Mouse (Mus musculus) hindbrain, embryonic 14.5 days (tissue): ENCODE data around the gene Csgalnact2. TPM values are rescaled to one million over a fixed set of nuclear protein-coding genes. Genes with fewer than 3 reads are reported as not detected.
A peak's percentile ranks its signal among the peaks of the same experiment; 100 is the strongest.

Experiments
- ATAC-seq: fragments of 200-750 bp; cut with Nextera tagmentation; 2 replicates; pipeline ENCODE4 v1.8.0; 2017; ENCODE audit warnings: moderate number of reproducible peaks, mild to moderate bottlenecking, moderate TSS enrichment, moderate library complexity; ENCODE audit not compliant: low FRiP score
- DNase-seq: peaks from one replicate; pipeline ENCODE4 v3.0.0-alpha.2; 2015; ENCODE audit warnings: low spot score
- H3K27ac ChIP-seq: fragments of 300-500 bp; sonication (generic); 2 replicates; pipeline ENCODE4 v1.5.1; 2014; ENCODE audit warnings: mild to moderate bottlenecking, moderate library complexity
- H3K27me3 ChIP-seq: fragments of 300-500 bp; sonication (generic); 2 replicates; pipeline ENCODE4 v1.6.1; 2014; ENCODE audit warnings: mild to moderate bottlenecking, low read length, mixed read lengths; ENCODE audit not compliant: control insufficient read depth, insufficient read depth
- H3K36me3 ChIP-seq: fragments of 300-500 bp; sonication (generic); replicated peaks from 2 replicates; pipeline ENCODE4 v1.6.1; 2014; ENCODE audit not compliant: control insufficient read depth, insufficient read depth
- H3K4me1 ChIP-seq: fragments of 300-500 bp; sonication (generic); replicated peaks from 2 replicates; pipeline ENCODE4 v1.6.1; 2014; ENCODE audit warnings: antibody characterized with exemption, low read length, mixed read lengths; ENCODE audit not compliant: control insufficient read depth, insufficient read depth
- H3K4me2 ChIP-seq: fragments of 300-500 bp; sonication (generic); replicated peaks from 2 replicates; pipeline ENCODE4 v1.6.1; 2014; ENCODE audit warnings: mild to moderate bottlenecking, moderate library complexity
- H3K4me3 ChIP-seq: fragments of 300-500 bp; sonication (generic); replicated peaks from 2 replicates; pipeline ENCODE4 v1.5.1; 2014; ENCODE audit warnings: mild to moderate bottlenecking, low read length
- H3K9ac ChIP-seq: fragments of 300-500 bp; sonication (generic); 2 replicates; pipeline ENCODE4 v1.6.1; 2014
- H3K9me3 ChIP-seq: fragments of 300-500 bp; sonication (generic); 2 replicates; pipeline ENCODE4 v1.6.1; 2016; ENCODE audit warnings: low read length; ENCODE audit not compliant: control insufficient read depth
- WGBS: fragments of 180-500 bp; shearing (Covaris S2); extraction: QIAGEN DNeasy Blood & Tissue Kit; methylation state at CpG from one replicate; pipeline ENCODE4 v1.1.7; 2014; 5-methylcytosine and 5-hydroxymethylcytosine counted together
- polyA plus RNA-seq: library from polyadenylated mRNA; unstranded; fragments of >200 nt; fragmentation: Nextera tagmentation; extraction: Ambion mirVana; gene quantifications from 2 replicates; pipeline ENCODE4 v1.2.1, GENCODE M21; 2014

Csgalnact2 gene
- polyA plus RNA-seq, 1 experiment from 2014 or later: 13.3 TPM

- no peaks in the 10 kb centered on the region for H3K36me3 ChIP-seq
- 84% methylated on average over 1 of the region's 1 CpGs for whole genome bisulfite sequencing
- H3K4me2 ChIP-seq: no peak overlapping the region
- DNase-seq: no peak
- no peaks in the 10 kb centered on the region; the same call in 1 of the 2 replicates for H3K27me3 ChIP-seq
- H3K9me3 ChIP-seq: no peaks in the 10 kb centered on the region
- peaks cover 6% of the 10 kb centered on the region; the same call in 1 of the 2 replicates for H3K4me1 ChIP-seq
- no peak overlapping the region for H3K9ac ChIP-seq
- ATAC-seq: no peak
- no peak overlapping the region for H3K4me3 ChIP-seq
- H3K27ac ChIP-seq: no peak overlapping the region
These were observed 66.8 kb downstream of the Csgalnact2 start for GRCm38 (mm10) chr6:118072176-118072575.

- H3K36me3 ChIP-seq: no peaks in the 10 kb centered on the region
- no peaks in the 10 kb centered on the region for H3K9me3 ChIP-seq
- H3K4me2 ChIP-seq: no peak overlapping the region
- 51% methylated on average over 3 of the region's 3 CpGs for WGBS
- no peaks in the 10 kb centered on the region; the same call in 1 of the 2 replicates for H3K27me3 ChIP-seq
- no peak for ATAC-seq
- H3K4me1 ChIP-seq: peaks cover 10% of the 10 kb centered on the region; the same call in 1 of the 2 replicates
- H3K9ac ChIP-seq: no peak overlapping the region
- DNase-seq: no peak
- H3K4me3 ChIP-seq: no peak overlapping the region
- no peak overlapping the region for H3K27ac ChIP-seq
These were observed 67.5 kb downstream of the Csgalnact2 start for GRCm38 (mm10) chr6:118071416-118071815.

GRCm38 (mm10) chr6:118071013-118071350, 68.0 kb downstream of the Csgalnact2 start:
- H3K36me3 ChIP-seq: no peaks in the 10 kb centered on the region

GRCm38 (mm10) chr6:118070321-118071012, 68.5 kb downstream of the Csgalnact2 start:
- Histone ChIP-seq H3K4me1 (peaks cover 19% of the 10 kb centered on the region; the same call in 1 of the 2 replicates), H3K27me3 (no peaks in the 10 kb centered on the region; the same call in 1 of the 2 replicates), H3K4me3 (no peak overlapping the region), H3K9ac (no peak overlapping the region), H3K4me2 (no peak overlapping the region), H3K36me3 (no peaks in the 10 kb centered on the region), H3K27ac (no peak overlapping the region), H3K9me3 (no peaks in the 10 kb centered on the region)
- DNase-seq (no peak), ATAC-seq (no peak)
- 71% methylated on average over 5 of the region's 5 CpGs for WGBS

More at GRCm38 (mm10) chr6:118071013-118071350, 68.0 kb downstream of the Csgalnact2 start:
- WGBS: 87% methylated on average over 4 of the region's 4 CpGs
- Histone ChIP-seq H3K4me1 (peaks cover 14% of the 10 kb centered on the region; the same call in 1 of the 2 replicates), H3K9me3 (no peaks in the 10 kb centered on the region), H3K27me3 (no peaks in the 10 kb centered on the region; the same call in 1 of the 2 replicates), H3K27ac (no peak overlapping the region), H3K9ac (no peak overlapping the region), H3K4me2 (no peak overlapping the region), H3K4me3 (no peak overlapping the region)
- DNase-seq (no peak), ATAC-seq (no peak)

GRCm38 (mm10) chr6:118067720-118068119, 71.2 kb downstream of the Csgalnact2 start:
- peaks cover 17% of the 10 kb centered on the region; the same call in 1 of the 2 replicates for H3K4me1 ChIP-seq

GRCm38 (mm10) chr6:118066199-118067081, 72.5 kb downstream of the Csgalnact2 start:
- H3K27me3 ChIP-seq: no peaks in the 10 kb centered on the region; the same call in 1 of the 2 replicates
- peaks cover 17% of the 10 kb centered on the region; the same call in 1 of the 2 replicates for H3K4me1 ChIP-seq
- peak overlapping the region; percentile 40 for H3K4me3 ChIP-seq
- ATAC-seq (peak; percentile 47), DNase-seq (no peak)
- WGBS: 2% methylated on average over 40 of the region's 40 CpGs
- no peaks in the 10 kb centered on the region for H3K36me3 ChIP-seq
- peak overlapping the region; percentile 53 for H3K9ac ChIP-seq
- H3K9me3 ChIP-seq: no peaks in the 10 kb centered on the region
- peak overlapping the region; percentile 91 for H3K4me2 ChIP-seq
- H3K27ac ChIP-seq: no peak overlapping the region

More at GRCm38 (mm10) chr6:118067720-118068119, 71.2 kb downstream of the Csgalnact2 start:
- no peaks in the 10 kb centered on the region for H3K9me3 ChIP-seq
- H3K9ac ChIP-seq: no peak overlapping the region
- 72% methylated on average over 7 of the region's 7 CpGs for WGBS
- no peak overlapping the region for H3K27ac ChIP-seq
- H3K4me3 ChIP-seq: no peak overlapping the region
- no peaks in the 10 kb centered on the region for H3K36me3 ChIP-seq
- H3K4me2 ChIP-seq: no peak overlapping the region
- H3K27me3 ChIP-seq: no peaks in the 10 kb centered on the region; the same call in 1 of the 2 replicates
- ATAC-seq: no peak
- no peak for DNase-seq

GRCm38 (mm10) chr6:118065837-118066198, 73.1 kb downstream of the Csgalnact2 start:
- ATAC-seq (peak; percentile 39), DNase-seq (peak; percentile 47)
- H3K36me3 ChIP-seq: no peaks in the 10 kb centered on the region
- 0% methylated on average over 12 of the region's 12 CpGs for WGBS
- no peaks in the 10 kb centered on the region; the same call in 1 of the 2 replicates for H3K27me3 ChIP-seq
- H3K4me1 ChIP-seq: peaks cover 17% of the 10 kb centered on the region; the same call in 1 of the 2 replicates
- peak overlapping the region; percentile 53 for H3K9ac ChIP-seq
- H3K4me2 ChIP-seq: peak overlapping the region; percentile 91
- no peaks in the 10 kb centered on the region for H3K9me3 ChIP-seq
- no peak overlapping the region for H3K27ac ChIP-seq
- H3K4me3 ChIP-seq: peak overlapping the region; percentile 40

- 12% methylated on average over 7 of the region's 7 CpGs for WGBS
- ATAC-seq: peak; percentile 58
- no peak overlapping the region for H3K27ac ChIP-seq
These were observed 73.9 kb downstream of the Csgalnact2 start for GRCm38 (mm10) chr6:118064968-118065530.

More at GRCm38 (mm10) chr6:118064968-118065530, 73.9 kb downstream of the Csgalnact2 start:
- H3K9me3 ChIP-seq: no peaks in the 10 kb centered on the region
- H3K9ac ChIP-seq: 0 out of 2 replicates have a peak overlapping the region, but pooled peaks have one; percentile 8
- H3K4me2 ChIP-seq: peak overlapping the region; percentile 91
- H3K4me1 ChIP-seq: peaks cover 17% of the 10 kb centered on the region; the same call in 1 of the 2 replicates
- DNase-seq: peak; percentile 72
- H3K27me3 ChIP-seq: no peaks in the 10 kb centered on the region; the same call in 1 of the 2 replicates
- no peak overlapping the region for H3K4me3 ChIP-seq
- no peaks in the 10 kb centered on the region for H3K36me3 ChIP-seq
